Mouse (Mus musculus): ENCODE data around the gene Cald1.

GRCm38 (mm10) chr6:34655719-34656118 is 57.4 kb downstream of the Cald1 start:
- TF ChIP-seq CTCF (conservative IDR thresholded peaks at IDR 0.05; ENCODE audit: insufficient read depth, insufficient read length, low read depth, low read length) (no peak), POLR2A (IDR thresholded peaks at IDR 0.05; ENCODE audit: low read depth, low read length) (no peak)

Data from kidney, adult 2 months (tissue).